Mouse (Mus musculus) lung, postnatal 0 days (tissue): Measurements from ENCODE around the gene Epb41l3. TPM values are rescaled to one million over a fixed set of nuclear protein-coding genes. Genes with fewer than 3 reads are reported as not detected.

ENCODE experiments used
- ATAC-seq: fragments of 200-750 bp; cut with Nextera tagmentation; 2 replicates; pipeline ENCODE4 v1.8.0; 2017; ENCODE audit warnings: moderate library complexity
- DNase-seq: peaks from one replicate; pipeline ENCODE4 v3.0.0-alpha.2; 2016; ENCODE audit warnings: low spot score
- H3K27ac ChIP-seq: fragments of 300-500 bp; sonication (generic); 2 replicates; pipeline ENCODE4 v1.5.1; 2014; ENCODE audit warnings: antibody characterized with exemption, mild to moderate bottlenecking, low read length, mixed read lengths
- H3K27me3 ChIP-seq: fragments of 300-500 bp; sonication (generic); replicated peaks from 2 replicates; pipeline ENCODE4 v1.6.1; 2014; ENCODE audit warnings: low read length, mixed read lengths; ENCODE audit not compliant: insufficient read depth
- H3K36me3 ChIP-seq: fragments of 300-500 bp; sonication (generic); 2 replicates; pipeline ENCODE4 v1.6.1; 2014; ENCODE audit warnings: low read length, mixed read lengths; ENCODE audit not compliant: insufficient read depth
- H3K4me1 ChIP-seq: fragments of 300-500 bp; sonication (generic); 2 replicates; pipeline ENCODE4 v1.6.1; 2014; ENCODE audit warnings: antibody characterized with exemption, low read depth, low read length, mixed read lengths; ENCODE audit not compliant: insufficient read depth
- H3K4me2 ChIP-seq: fragments of 300-500 bp; sonication (generic); replicated peaks from 2 replicates; pipeline ENCODE4 v1.6.1; 2014; ENCODE audit warnings: low read depth, mild to moderate bottlenecking, low read length, moderate library complexity, mixed read lengths
- H3K4me3 ChIP-seq: fragments of 300-500 bp; sonication (generic); 2 replicates; pipeline ENCODE4 v1.5.1; 2014; ENCODE audit warnings: low read depth, low read length
- H3K9ac ChIP-seq: fragments of 300-500 bp; sonication (generic); replicated peaks from 2 replicates; pipeline ENCODE4 v1.6.1; 2014; ENCODE audit warnings: low read depth, mild to moderate bottlenecking
- H3K9me3 ChIP-seq: fragments of 300-500 bp; sonication (generic); 2 replicates; pipeline ENCODE4 v1.6.1; 2016; ENCODE audit warnings: low read length, mixed read lengths
- CTCF ChIP-seq: IDR thresholded peaks from 2 replicates; pipeline ENCODE4 v1.5.1; 2016; ENCODE audit warnings: antibody characterized with exemption, mild to moderate bottlenecking
- EP300 ChIP-seq: IDR thresholded peaks from 2 replicates; pipeline ENCODE4 v1.6.1; 2016; ENCODE audit warnings: antibody characterized with exemption, mild to moderate bottlenecking, control low read depth
- WGBS: fragments of 180-500 bp; shearing (Covaris S2); extraction: QIAGEN DNeasy Blood & Tissue Kit; methylation state at CpG from one replicate; pipeline ENCODE4 v1.1.7; 2014; 5-methylcytosine and 5-hydroxymethylcytosine counted together
- polyA plus RNA-seq: library from polyadenylated mRNA; unstranded; fragments of >200 nt; fragmentation: Nextera tagmentation; extraction: Ambion mirVana; gene quantifications from 2 replicates; pipeline ENCODE4 v1.2.1, GENCODE M21; 2015

The Epb41l3 gene
- polyA plus RNA-seq, 1 experiment from 2014 or later = 10.0 TPM

DNA sequence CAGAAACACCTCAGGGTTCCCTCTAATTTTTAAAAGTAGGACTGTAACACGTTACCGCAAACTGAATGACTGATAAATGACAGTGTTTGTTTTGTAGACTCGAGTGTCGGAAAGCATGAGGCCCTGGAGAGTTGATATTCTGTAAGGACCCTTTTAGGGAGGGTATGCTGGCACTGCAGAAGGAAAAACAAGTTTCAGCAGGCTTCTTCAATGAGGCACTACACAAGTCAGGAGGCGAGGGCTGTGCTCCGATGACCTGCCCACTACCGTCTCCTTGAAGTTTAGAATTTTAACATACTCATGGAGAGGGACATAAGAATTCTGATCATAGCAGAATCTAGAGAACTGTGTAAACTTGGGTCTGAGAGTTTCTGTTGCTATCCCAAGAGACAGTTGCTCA, 15.1 kb upstream of the Epb41l3 start:
- H3K27ac ChIP-seq = no peak overlapping the region
- peak; percentile 35; the same call in 1 of the 2 replicates for ATAC-seq
- 45% methylated on average over 7 of the region's 7 CpGs for WGBS
- no peaks in the 10 kb centered on the region for H3K4me1 ChIP-seq
- H3K4me3 ChIP-seq = no peak overlapping the region
- no peak overlapping the region for H3K9ac ChIP-seq
- no peaks in the 10 kb centered on the region for H3K36me3 ChIP-seq
- TF ChIP-seq CTCF (no peak), EP300 (no peak)
- H3K27me3 ChIP-seq = no peaks in the 10 kb centered on the region
- no peak overlapping the region for H3K4me2 ChIP-seq
- H3K9me3 ChIP-seq = no peaks in the 10 kb centered on the region
- peak; percentile 15 for DNase-seq

GRCm38 (mm10) chr17:69061883-69062745, 13.4 kb upstream of the Epb41l3 start:
- no peaks in the 10 kb centered on the region for H3K4me1 ChIP-seq
- no peak for ATAC-seq
- no peak overlapping the region for H3K9ac ChIP-seq
- no peak overlapping the region for H3K4me2 ChIP-seq
- no peaks in the 10 kb centered on the region for H3K36me3 ChIP-seq
- H3K27me3 ChIP-seq = no peaks in the 10 kb centered on the region
- no peak overlapping the region for H3K4me3 ChIP-seq
- WGBS = 63% methylated on average over 9 of the region's 9 CpGs
- no peak for DNase-seq
- TF ChIP-seq CTCF (no peak), EP300 (no peak)
- H3K27ac ChIP-seq = no peak overlapping the region
- no peaks in the 10 kb centered on the region for H3K9me3 ChIP-seq

GRCm38 (mm10) chr17:69067937-69068739, 7.3 kb upstream of the Epb41l3 start:
- WGBS = 37% methylated on average over 11 of the region's 11 CpGs
- no peak overlapping the region for H3K4me2 ChIP-seq
- H3K4me3 ChIP-seq = no peak overlapping the region
- no peaks in the 10 kb centered on the region for H3K36me3 ChIP-seq
- no peak for TF ChIP-seq CTCF
- TF ChIP-seq EP300 = no peak
- no peaks in the 10 kb centered on the region for H3K27me3 ChIP-seq
- no peaks in the 10 kb centered on the region for H3K9me3 ChIP-seq
- no peak for ATAC-seq
- H3K27ac ChIP-seq = no peak overlapping the region
- H3K4me1 ChIP-seq = no peaks in the 10 kb centered on the region
- no peak overlapping the region for H3K9ac ChIP-seq
- no peak for DNase-seq

- Histone ChIP-seq H3K9me3 (no peaks in the 10 kb centered on the region), H3K27ac (no peak overlapping the region), H3K4me1 (no peaks in the 10 kb centered on the region), H3K4me2 (no peak overlapping the region), H3K9ac (no peak overlapping the region), H3K36me3 (no peaks in the 10 kb centered on the region), H3K4me3 (no peak overlapping the region), H3K27me3 (peaks cover 7% of the 10 kb centered on the region; the same call in 1 of the 2 replicates)
- TF ChIP-seq EP300 (no peak), CTCF (no peak)
- ATAC-seq (no peak), DNase-seq (no peak)
- 83% methylated on average over 4 of the region's 4 CpGs for WGBS
These were observed 1.4 kb upstream of the Epb41l3 start for GRCm38 (mm10) chr17:69074095-69074494.

- no peaks in the 10 kb centered on the region for H3K36me3 ChIP-seq
- TF ChIP-seq EP300 (no peak), CTCF (no peak)
- DNase-seq = peak; percentile 43
- H3K27me3 ChIP-seq = peaks cover 7% of the 10 kb centered on the region; the same call in 1 of the 2 replicates
- no peak overlapping the region for H3K9ac ChIP-seq
- no peak overlapping the region for H3K27ac ChIP-seq
- peak overlapping the region; percentile 84 for H3K4me2 ChIP-seq
- under 1% methylated on average over 27 of the region's 28 CpGs for WGBS
- H3K4me3 ChIP-seq = peak overlapping the region; percentile 35
- H3K9me3 ChIP-seq = no peaks in the 10 kb centered on the region
- H3K4me1 ChIP-seq = no peaks in the 10 kb centered on the region
- ATAC-seq = peak; percentile 64
These were observed 749 bp downstream of the Epb41l3 start for GRCm38 (mm10) chr17:69076238-69076625.
